Mouse (Mus musculus) liver, embryonic 11.5 days (tissue): ENCODE measurements around the gene Mcfd2. TPM values are rescaled to one million over a fixed set of nuclear protein-coding genes. Genes with fewer than 3 reads are reported as not detected.

Experiments
- ATAC-seq: fragments of 200-750 bp; cut with Nextera tagmentation; replicated peaks from 2 replicates; pipeline ENCODE4 v1.8.0; 2017; ENCODE audit warnings: moderate number of reproducible peaks, mild to moderate bottlenecking, moderate TSS enrichment, moderate library complexity; ENCODE audit not compliant: low FRiP score
- DNase-seq: peaks from one replicate; pipeline ENCODE4 v3.0.0-alpha.2; 2017; ENCODE audit warnings: low spot score
- H3K27ac ChIP-seq: fragments of 300-500 bp; sonication (generic); 2 replicates; pipeline ENCODE4 v1.5.1; 2014; ENCODE audit warnings: mild to moderate bottlenecking, low read depth, low read length, control low read depth
- H3K27me3 ChIP-seq: fragments of 300-500 bp; sonication (generic); replicated peaks from 2 replicates; pipeline ENCODE4 v1.6.1; 2014; ENCODE audit warnings: low read length, mixed read lengths; ENCODE audit not compliant: control insufficient read depth, insufficient read depth
- H3K36me3 ChIP-seq: fragments of 300-500 bp; sonication (generic); 2 replicates; pipeline ENCODE4 v1.6.1; 2014; ENCODE audit warnings: mild to moderate bottlenecking, low read length, moderate library complexity, mixed read lengths; ENCODE audit not compliant: control insufficient read depth, insufficient read depth
- H3K4me1 ChIP-seq: fragments of 300-500 bp; sonication (generic); replicated peaks from 2 replicates; pipeline ENCODE4 v1.6.1; 2014; ENCODE audit warnings: low read length, mixed read lengths; ENCODE audit not compliant: control insufficient read depth, insufficient read depth
- H3K4me2 ChIP-seq: fragments of 300-500 bp; sonication (generic); 2 replicates; pipeline ENCODE4 v1.6.1; 2014; ENCODE audit warnings: mild to moderate bottlenecking, control low read depth, moderate library complexity
- H3K4me3 ChIP-seq: fragments of 300-500 bp; sonication (generic); 2 replicates; pipeline ENCODE4 v1.5.1; 2014; ENCODE audit warnings: low read depth, low read length, control low read depth
- H3K9ac ChIP-seq: fragments of 300-500 bp; sonication (generic); 2 replicates; pipeline ENCODE4 v1.6.1; 2014; ENCODE audit warnings: low read depth, low read length, control low read depth
- H3K9me3 ChIP-seq: fragments of 300-500 bp; sonication (generic); 2 replicates; pipeline ENCODE4 v1.6.1; 2016; ENCODE audit warnings: low read length, inconsistent platforms, mixed read lengths; ENCODE audit not compliant: control insufficient read depth
- WGBS: fragments of 180-500 bp; shearing (Covaris S2); extraction: QIAGEN DNeasy Blood & Tissue Kit; methylation state at CpG from one replicate; pipeline ENCODE4 v1.1.7; 2014; 5-methylcytosine and 5-hydroxymethylcytosine counted together
- polyA plus RNA-seq: library from polyadenylated mRNA; unstranded; fragments of >200 nt; fragmentation: Nextera tagmentation; extraction: Ambion mirVana; gene quantifications from 2 replicates; pipeline ENCODE4 v1.2.1, GENCODE M21; 2014

Gene Mcfd2
- polyA plus RNA-seq, 1 experiment from 2014 or later, result 71.9 TPM

GRCm38 (mm10) chr17:87236725-87237650 lies 28.7 kb downstream of the Mcfd2 start:
- WGBS, result 52% methylated on average over 18 of the region's 18 CpGs
- no peak for DNase-seq
- Histone ChIP-seq H3K27ac (no peak overlapping the region), H3K4me2 (no peak overlapping the region), H3K4me1 (no peaks in the 10 kb centered on the region; the same call in 1 of the 2 replicates), H3K9ac (no peak overlapping the region), H3K9me3 (no peaks in the 10 kb centered on the region), H3K36me3 (no peaks in the 10 kb centered on the region), H3K27me3 (no peaks in the 10 kb centered on the region), H3K4me3 (no peak overlapping the region)
- ATAC-seq, result no peak

- no peaks in the 10 kb centered on the region; the same call in 1 of the 2 replicates for H3K4me1 ChIP-seq
- H3K36me3 ChIP-seq, result no peaks in the 10 kb centered on the region
- H3K27me3 ChIP-seq, result no peaks in the 10 kb centered on the region
- H3K4me2 ChIP-seq, result no peak overlapping the region
- H3K4me3 ChIP-seq, result no peak overlapping the region
- no peak for ATAC-seq
- no peak overlapping the region for H3K9ac ChIP-seq
- no peak overlapping the region for H3K27ac ChIP-seq
- no peaks in the 10 kb centered on the region for H3K9me3 ChIP-seq
- 88% methylated on average over 6 of the region's 6 CpGs for WGBS
- DNase-seq, result no peak
Observed at GRCm38 (mm10) chr17:87235019-87235418, 30.7 kb downstream of the Mcfd2 start.

GRCm38 (mm10) chr17:87227878-87228277 lies 37.9 kb downstream of the Mcfd2 start:
- WGBS, result 33% methylated on average over 4 of the region's 4 CpGs
- H3K4me3 ChIP-seq, result no peak overlapping the region
- ATAC-seq, result no peak

GRCm38 (mm10) chr17:87226079-87226640 lies 39.6 kb downstream of the Mcfd2 start:
- Histone ChIP-seq H3K4me3 (no peak overlapping the region), H3K4me1 (no peaks in the 10 kb centered on the region), H3K27ac (no peak overlapping the region), H3K9ac (no peak overlapping the region), H3K27me3 (no peaks in the 10 kb centered on the region), H3K9me3 (no peaks in the 10 kb centered on the region), H3K4me2 (no peak overlapping the region), H3K36me3 (no peaks in the 10 kb centered on the region)
- 66% methylated on average over 10 of the region's 10 CpGs for WGBS
- DNase-seq (no peak), ATAC-seq (no peak)

More at GRCm38 (mm10) chr17:87227878-87228277, 37.9 kb downstream of the Mcfd2 start:
- Histone ChIP-seq H3K27ac (no peak overlapping the region), H3K9ac (no peak overlapping the region), H3K9me3 (no peaks in the 10 kb centered on the region), H3K4me1 (no peaks in the 10 kb centered on the region), H3K27me3 (no peaks in the 10 kb centered on the region), H3K36me3 (no peaks in the 10 kb centered on the region), H3K4me2 (no peak overlapping the region)
- no peak for DNase-seq

- no peak for ATAC-seq
- Histone ChIP-seq H3K4me2 (no peak overlapping the region), H3K36me3 (no peaks in the 10 kb centered on the region), H3K27ac (no peak overlapping the region), H3K4me3 (no peak overlapping the region), H3K9me3 (no peaks in the 10 kb centered on the region), H3K9ac (no peak overlapping the region), H3K4me1 (no peaks in the 10 kb centered on the region), H3K27me3 (no peaks in the 10 kb centered on the region)
- no peak for DNase-seq
- whole genome bisulfite sequencing, result 87% methylated on average over 9 of the region's 9 CpGs
Observed at GRCm38 (mm10) chr17:87225384-87225783, 40.4 kb downstream of the Mcfd2 start.

GRCm38 (mm10) chr17:87224461-87224860 lies 41.3 kb downstream of the Mcfd2 start:
- ATAC-seq (no peak), DNase-seq (no peak)
- Histone ChIP-seq H3K4me2 (no peak overlapping the region), H3K4me3 (no peak overlapping the region), H3K27me3 (no peaks in the 10 kb centered on the region), H3K36me3 (no peaks in the 10 kb centered on the region), H3K4me1 (no peaks in the 10 kb centered on the region), H3K27ac (no peak overlapping the region), H3K9me3 (no peaks in the 10 kb centered on the region), H3K9ac (no peak overlapping the region)
- 52% methylated on average over 2 of the region's 2 CpGs for WGBS

GRCm38 (mm10) chr17:87219456-87219855 lies 46.3 kb downstream of the Mcfd2 start:
- Histone ChIP-seq H3K9me3 (no peaks in the 10 kb centered on the region), H3K36me3 (no peaks in the 10 kb centered on the region), H3K27ac (no peak overlapping the region), H3K4me3 (no peak overlapping the region), H3K4me1 (no peaks in the 10 kb centered on the region), H3K9ac (no peak overlapping the region), H3K27me3 (no peaks in the 10 kb centered on the region), H3K4me2 (no peak overlapping the region)
- no peak for ATAC-seq
- DNase-seq, result no peak
- WGBS, result 77% methylated on average over 9 of the region's 9 CpGs

GRCm38 (mm10) chr17:87214523-87214922 lies 51.2 kb downstream of the Mcfd2 start:
- Histone ChIP-seq H3K4me2 (no peak overlapping the region), H3K4me3 (no peak overlapping the region), H3K36me3 (no peaks in the 10 kb centered on the region), H3K27me3 (no peaks in the 10 kb centered on the region), H3K4me1 (no peaks in the 10 kb centered on the region), H3K27ac (no peak overlapping the region), H3K9me3 (no peaks in the 10 kb centered on the region), H3K9ac (no peak overlapping the region)
- DNase-seq (no peak), ATAC-seq (no peak)
- 91% methylated on average over 7 of the region's 7 CpGs for WGBS

- no peak overlapping the region for H3K4me3 ChIP-seq
- no peak overlapping the region for H3K27ac ChIP-seq
- H3K9me3 ChIP-seq, result no peaks in the 10 kb centered on the region
- DNase-seq (no peak), ATAC-seq (no peak)
- no peaks in the 10 kb centered on the region for H3K27me3 ChIP-seq
- WGBS, result 77% methylated on average over 2 of the region's 2 CpGs
- no peaks in the 10 kb centered on the region for H3K4me1 ChIP-seq
- no peak overlapping the region for H3K4me2 ChIP-seq
- H3K9ac ChIP-seq, result no peak overlapping the region
- no peaks in the 10 kb centered on the region for H3K36me3 ChIP-seq
Observed at GRCm38 (mm10) chr17:87210525-87210924, 55.2 kb downstream of the Mcfd2 start.
